Mouse (Mus musculus) CH12.LX (cell line): ENCODE measurements around the gene Cpsf4.

ENCODE experiments used
- CTCF ChIP-seq, 2 experiments: IDR thresholded peaks in 1 of 2; conservative IDR thresholded peaks in 1 of 2; 2 replicates each; pipeline ENCODE4 v1.5.1; 2011 to 2012; ENCODE audit warnings: low read depth in 2 of 2, low read length in 2 of 2, improper control_type of control experiment in 1 of 2, inconsistent platforms in 1 of 2, mild to moderate bottlenecking in 1 of 2, moderate library complexity in 1 of 2
- EP300 ChIP-seq: IDR thresholded peaks from 2 replicates; pipeline ENCODE4 v1.6.1; 2011; ENCODE audit warnings: low read length, improper control_type of control experiment
- MAZ ChIP-seq: IDR thresholded peaks from 2 replicates; pipeline ENCODE4 v1.6.1; 2012; ENCODE audit warnings: low read depth, mild to moderate bottlenecking, inconsistent platforms, low read length, improper control_type of control experiment, moderate library complexity
- USF1 ChIP-seq: IDR thresholded peaks from 2 replicates; pipeline ENCODE4 v1.6.1; 2014; ENCODE audit warnings: low read depth, mild to moderate bottlenecking, inconsistent platforms, low read length, improper control_type of control experiment
- ZC3H11A ChIP-seq: IDR thresholded peaks from 2 replicates; pipeline ENCODE4 v1.6.1; 2012; ENCODE audit warnings: low read depth, mild to moderate bottlenecking, inconsistent platforms, low read length, improper control_type of control experiment

DNA sequence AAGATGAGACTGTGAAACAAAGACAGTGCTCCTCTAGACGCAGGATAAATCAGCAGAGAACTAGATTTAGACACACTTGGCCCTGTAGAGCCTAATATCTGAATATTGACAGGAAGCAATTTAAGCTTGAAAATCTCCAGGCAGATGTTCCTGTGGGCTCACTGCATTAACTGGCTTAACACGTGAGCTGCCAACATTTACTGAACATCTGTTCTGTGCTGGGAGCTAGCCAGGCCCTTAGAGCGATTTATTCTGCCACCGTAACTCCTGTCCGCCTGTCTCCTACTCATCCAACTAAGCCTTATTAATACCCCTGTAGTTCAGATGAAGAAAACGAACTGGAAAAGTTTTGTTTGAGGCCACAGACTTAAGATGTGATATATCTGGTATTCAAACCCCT lies 28.2 kb upstream of the Cpsf4 start:
- TF ChIP-seq CTCF (conservative IDR thresholded peaks at IDR 0.05 in 1 of 2, IDR thresholded peaks at IDR 0.05 in 1 of 2; ENCODE audit: low read depth in 2 of 2, low read length in 2 of 2) (no peak), USF1 (no peak), EP300 (no peak), MAZ (no peak), ZC3H11A (no peak)
